Mouse (Mus musculus): ENCODE measurements around the gene Pwp2.

GRCm38 (mm10) chr10:78135947-78136346, 49.0 kb downstream of the Pwp2 start:
- TF ChIP-seq GATA1 (IDR thresholded peaks at IDR 0.05; ENCODE audit: borderline replicate concordance, low read length) (no peak), FLI1 (IDR thresholded peaks at IDR 0.05; ENCODE audit: low read length) (no peak)

All from megakaryocyte, embryonic 14.5 days (primary cell).